Mouse (Mus musculus) forebrain, embryonic 12.5 days (tissue): Measurements from ENCODE around the gene Elfn2. TPM values are rescaled to one million over a fixed set of nuclear protein-coding genes. Genes with fewer than 3 reads are reported as not detected.

Experiments
- ATAC-seq: fragments of 200-750 bp; cut with Nextera tagmentation; 2 replicates; pipeline ENCODE4 v1.8.0; 2017; ENCODE audit warnings: moderate TSS enrichment; ENCODE audit not compliant: low FRiP score
- H3K27ac ChIP-seq: fragments of 300-500 bp; sonication (generic); 2 replicates; pipeline ENCODE4 v1.5.1; 2016; ENCODE audit warnings: mild to moderate bottlenecking
- H3K27me3 ChIP-seq: fragments of 300-500 bp; sonication (generic); 2 replicates; pipeline ENCODE4 v1.6.1; 2016; ENCODE audit warnings: mild to moderate bottlenecking
- H3K36me3 ChIP-seq: fragments of 300-500 bp; sonication (generic); replicated peaks from 2 replicates; pipeline ENCODE4 v1.6.1; 2016; ENCODE audit warnings: mild to moderate bottlenecking
- H3K4me1 ChIP-seq: fragments of 300-500 bp; sonication (generic); 2 replicates; pipeline ENCODE4 v1.6.1; 2016
- H3K4me2 ChIP-seq: fragments of 300-500 bp; sonication (generic); 2 replicates; pipeline ENCODE4 v1.6.1; 2016; ENCODE audit warnings: mild to moderate bottlenecking, moderate library complexity
- H3K4me3 ChIP-seq: fragments of 300-500 bp; sonication (generic); replicated peaks from 2 replicates; pipeline ENCODE4 v1.5.1; 2016; ENCODE audit warnings: mild to moderate bottlenecking
- H3K9ac ChIP-seq: fragments of 300-500 bp; sonication (generic); 2 replicates; pipeline ENCODE4 v1.6.1; 2016; ENCODE audit warnings: mild to moderate bottlenecking
- H3K9me3 ChIP-seq: fragments of 300-500 bp; sonication (generic); 2 replicates; pipeline ENCODE4 v1.6.1; 2016
- WGBS: fragments of 180-500 bp; shearing (Covaris S2); methylation state at CpG from one replicate; pipeline ENCODE4 v1.1.7; 2016; 5-methylcytosine and 5-hydroxymethylcytosine counted together
- polyA plus RNA-seq: library from polyadenylated mRNA; unstranded; fragments of >200 nt; fragmentation: Nextera tagmentation; extraction: Ambion mirVana; gene quantifications from 2 replicates; pipeline ENCODE4 v1.2.1, GENCODE M21; 2016

Elfn2 gene
- polyA plus RNA-seq, 1 experiment from 2014 or later = 1.2 TPM

DNA sequence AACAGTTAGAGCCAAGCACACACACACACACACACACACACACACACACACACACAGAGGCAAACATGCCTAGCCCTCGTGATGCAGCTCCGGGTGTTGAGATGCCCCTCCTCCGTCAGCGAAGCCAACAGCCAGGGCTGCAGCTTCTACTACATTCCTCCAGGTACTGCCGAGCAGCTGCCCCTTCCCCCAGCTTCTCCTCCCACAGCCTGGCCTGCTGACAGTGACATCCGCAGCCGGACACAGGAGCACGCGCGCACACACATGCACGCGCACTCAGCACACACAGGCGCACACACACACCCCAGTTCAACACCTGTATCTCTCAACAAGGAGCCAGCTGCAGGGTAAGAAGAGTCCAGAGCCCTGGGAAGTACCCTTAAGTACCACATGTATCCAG lies 1.6 kb downstream of the Elfn2 start:
- Histone ChIP-seq H3K9me3 (no peaks in the 10 kb centered on the region), H3K27ac (no peak overlapping the region), H3K4me3 (no peak overlapping the region), H3K9ac (no peak overlapping the region), H3K27me3 (peaks cover 89% of the 10 kb centered on the region), H3K4me1 (peaks cover 37% of the 10 kb centered on the region), H3K4me2 (0 out of 2 replicates have a peak overlapping the region, but pooled peaks have one; percentile 1), H3K36me3 (no peaks in the 10 kb centered on the region)
- ATAC-seq = no peak
- 64% methylated on average over 13 of the region's 13 CpGs for WGBS

GRCm38 (mm10) chr15:78715856-78716255 lies 2.7 kb downstream of the Elfn2 start:
- WGBS = 56% methylated on average over 5 of the region's 5 CpGs

GRCm38 (mm10) chr15:78713751-78714150 lies 4.8 kb downstream of the Elfn2 start:
- Histone ChIP-seq H3K36me3 (no peaks in the 10 kb centered on the region), H3K9me3 (no peaks in the 10 kb centered on the region), H3K4me1 (peaks cover 53% of the 10 kb centered on the region), H3K27me3 (peaks cover 87% of the 10 kb centered on the region), H3K9ac (no peak overlapping the region), H3K4me3 (no peak overlapping the region), H3K27ac (no peak overlapping the region), H3K4me2 (no peak overlapping the region)
- 83% methylated on average over 7 of the region's 7 CpGs for WGBS
- no peak for ATAC-seq

More at GRCm38 (mm10) chr15:78715856-78716255, 2.7 kb downstream of the Elfn2 start:
- H3K4me1 ChIP-seq = peaks cover 47% of the 10 kb centered on the region
- H3K4me2 ChIP-seq = no peak overlapping the region
- ATAC-seq = no peak
- no peak overlapping the region for H3K4me3 ChIP-seq
- H3K36me3 ChIP-seq = no peaks in the 10 kb centered on the region
- H3K9ac ChIP-seq = no peak overlapping the region
- H3K27ac ChIP-seq = no peak overlapping the region
- H3K9me3 ChIP-seq = no peaks in the 10 kb centered on the region
- H3K27me3 ChIP-seq = peaks cover 100% of the 10 kb centered on the region

DNA sequence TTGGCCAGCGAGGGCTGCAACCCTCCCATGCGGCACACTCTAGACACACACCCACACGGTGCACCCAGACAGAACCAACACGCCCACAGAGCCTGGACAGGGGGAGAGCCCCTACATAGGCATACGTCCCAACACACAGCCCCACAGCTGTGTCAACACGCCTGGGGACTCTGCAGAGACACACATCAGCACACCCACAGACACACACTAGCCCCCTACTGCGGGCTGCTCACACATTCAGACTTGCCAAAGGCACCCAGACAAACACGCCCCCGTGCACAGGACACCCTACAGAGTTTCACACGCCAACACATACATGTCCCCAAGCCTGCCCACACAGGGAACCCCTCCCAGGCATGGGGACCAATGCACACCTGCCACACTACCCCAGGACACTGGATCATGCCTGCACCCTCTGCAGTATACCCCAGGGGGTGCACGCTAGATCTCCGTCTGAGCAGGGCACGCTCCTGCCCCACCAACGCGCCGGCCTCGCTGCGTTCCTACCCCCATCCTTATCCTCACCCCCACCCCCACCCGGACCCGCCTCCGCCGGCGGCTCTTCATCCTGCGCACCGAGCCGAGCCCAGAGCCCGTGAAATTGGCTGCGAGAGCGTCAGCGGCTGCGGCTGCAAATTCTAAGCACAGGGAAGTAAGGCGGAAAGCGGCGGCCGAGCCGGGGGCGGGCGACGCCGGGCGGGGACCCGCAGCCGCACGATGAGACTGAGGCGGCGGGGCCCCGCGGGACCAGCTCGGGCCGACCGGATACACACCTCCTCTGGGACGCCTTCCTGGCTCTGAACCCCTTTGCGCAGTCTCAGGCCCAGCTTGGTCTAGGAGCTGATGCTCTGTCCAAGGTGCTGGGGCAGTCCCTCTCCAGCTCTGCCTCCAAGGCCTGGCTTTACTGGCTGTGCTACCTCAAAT lies 6.0 kb downstream of the Elfn2 start:
- WGBS = 9% methylated on average over 52 of the region's 53 CpGs
- Histone ChIP-seq H3K4me1 (peaks cover 41% of the 10 kb centered on the region), H3K4me2 (peak overlapping the region; percentile 51), H3K27ac (0 out of 2 replicates have a peak overlapping the region, but pooled peaks have one; percentile 25), H3K9me3 (no peaks in the 10 kb centered on the region), H3K4me3 (peak overlapping the region; percentile 29), H3K9ac (peak overlapping the region; percentile 44), H3K27me3 (peaks cover 82% of the 10 kb centered on the region), H3K36me3 (no peaks in the 10 kb centered on the region)
- ATAC-seq = peak; percentile 25; the same call in 1 of the 2 replicates

- no peak overlapping the region for H3K27ac ChIP-seq
- 71% methylated on average over 7 of the region's 7 CpGs for WGBS
- H3K4me2 ChIP-seq = no peak overlapping the region
- no peak overlapping the region for H3K9ac ChIP-seq
- no peak for ATAC-seq
- H3K36me3 ChIP-seq = no peaks in the 10 kb centered on the region
- H3K4me3 ChIP-seq = no peak overlapping the region
- H3K27me3 ChIP-seq = peaks cover 77% of the 10 kb centered on the region
- H3K4me1 ChIP-seq = peaks cover 40% of the 10 kb centered on the region
- no peaks in the 10 kb centered on the region for H3K9me3 ChIP-seq
These were observed 6.6 kb downstream of the Elfn2 start for GRCm38 (mm10) chr15:78711935-78712334.

DNA sequence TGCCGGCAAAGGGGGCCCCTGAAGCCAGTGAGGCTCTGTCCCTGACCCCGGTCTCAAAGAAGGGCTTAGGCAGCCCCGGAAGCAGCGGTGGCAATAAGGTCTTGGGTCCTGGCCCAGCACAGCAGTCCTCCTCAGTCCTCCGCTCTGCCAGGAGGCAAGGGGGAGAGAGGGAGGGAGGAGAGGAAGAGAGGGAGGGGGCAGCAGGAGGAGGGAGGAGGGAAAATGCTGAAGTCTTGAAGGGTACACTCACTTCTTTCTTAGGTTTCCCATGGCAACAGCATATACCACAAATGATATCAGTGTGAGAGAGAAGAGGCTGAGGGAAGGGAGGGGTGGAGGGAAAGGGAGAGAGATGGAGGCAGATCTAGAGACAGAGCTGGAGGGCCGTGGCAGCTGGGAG lies 7.9 kb downstream of the Elfn2 start:
- 42% methylated on average over 6 of the region's 6 CpGs for WGBS
- Histone ChIP-seq H3K9ac (no peak overlapping the region), H3K27me3 (peaks cover 64% of the 10 kb centered on the region), H3K36me3 (no peaks in the 10 kb centered on the region), H3K4me2 (no peak overlapping the region), H3K9me3 (no peaks in the 10 kb centered on the region), H3K4me1 (peaks cover 40% of the 10 kb centered on the region), H3K27ac (0 out of 2 replicates have a peak overlapping the region, but pooled peaks have one; percentile 22), H3K4me3 (no peak overlapping the region)
- peak; percentile 52 for ATAC-seq

DNA sequence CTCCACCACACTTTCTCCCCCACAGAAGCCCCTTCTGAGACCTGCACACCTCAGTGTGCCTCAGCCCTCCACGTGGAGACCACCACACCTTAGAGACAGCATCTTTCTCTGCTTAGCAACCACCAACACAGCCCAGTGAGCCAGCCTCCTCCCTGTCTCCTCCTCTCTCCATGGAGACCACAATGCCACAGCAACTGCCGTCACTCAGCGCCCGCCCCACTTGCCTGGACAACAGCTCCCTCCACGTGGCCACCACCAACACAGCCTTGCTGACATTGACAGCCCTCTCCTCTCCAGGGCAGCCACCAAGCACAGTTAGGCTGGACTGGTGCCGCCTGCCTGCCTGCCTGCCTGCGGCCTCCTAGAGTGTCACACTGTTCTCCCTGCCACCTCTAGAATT lies 8.8 kb downstream of the Elfn2 start:
- Histone ChIP-seq H3K4me2 (no peak overlapping the region), H3K9me3 (no peaks in the 10 kb centered on the region), H3K9ac (no peak overlapping the region), H3K27ac (0 out of 2 replicates have a peak overlapping the region, but pooled peaks have one; percentile 22), H3K36me3 (no peaks in the 10 kb centered on the region), H3K4me1 (peaks cover 40% of the 10 kb centered on the region), H3K27me3 (peaks cover 56% of the 10 kb centered on the region), H3K4me3 (no peak overlapping the region)
- 18% methylated on average over 7 of the region's 7 CpGs for WGBS
- peak; percentile 70 for ATAC-seq

- Histone ChIP-seq H3K9me3 (no peaks in the 10 kb centered on the region), H3K27ac (no peak overlapping the region), H3K4me3 (no peak overlapping the region), H3K27me3 (peaks cover 32% of the 10 kb centered on the region), H3K4me2 (no peak overlapping the region), H3K9ac (no peak overlapping the region), H3K4me1 (peaks cover 28% of the 10 kb centered on the region), H3K36me3 (no peaks in the 10 kb centered on the region)
- 66% methylated on average over 3 of the region's 3 CpGs for whole genome bisulfite sequencing
- ATAC-seq = no peak
These were observed 11.9 kb downstream of the Elfn2 start for GRCm38 (mm10) chr15:78706630-78707029.

DNA sequence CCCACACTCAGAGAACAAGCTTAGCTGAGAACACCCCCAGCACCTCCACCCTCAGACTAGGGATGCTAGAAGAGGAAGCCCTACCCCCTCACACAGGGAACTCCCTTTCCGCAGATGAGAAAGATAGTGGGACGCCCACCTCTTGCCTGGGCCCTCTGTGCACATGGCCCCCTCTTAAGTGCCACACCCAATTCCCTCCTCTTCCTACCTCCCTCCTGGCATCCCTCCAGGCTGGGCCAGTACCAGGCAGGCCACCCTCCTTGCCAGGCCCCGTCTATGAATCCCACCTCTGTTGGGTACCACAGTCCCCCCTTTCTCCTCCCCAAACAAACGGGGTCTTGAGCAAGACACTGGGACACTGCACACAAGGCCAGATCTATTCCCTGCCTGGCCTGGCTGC lies 13.7 kb downstream of the Elfn2 start:
- Histone ChIP-seq H3K9me3 (no peaks in the 10 kb centered on the region), H3K4me1 (peaks cover 11% of the 10 kb centered on the region), H3K36me3 (no peaks in the 10 kb centered on the region), H3K27ac (no peak overlapping the region), H3K9ac (no peak overlapping the region), H3K4me3 (no peak overlapping the region), H3K4me2 (no peak overlapping the region), H3K27me3 (peaks cover 20% of the 10 kb centered on the region)
- ATAC-seq = no peak
- 68% methylated on average over 4 of the region's 4 CpGs for WGBS

DNA sequence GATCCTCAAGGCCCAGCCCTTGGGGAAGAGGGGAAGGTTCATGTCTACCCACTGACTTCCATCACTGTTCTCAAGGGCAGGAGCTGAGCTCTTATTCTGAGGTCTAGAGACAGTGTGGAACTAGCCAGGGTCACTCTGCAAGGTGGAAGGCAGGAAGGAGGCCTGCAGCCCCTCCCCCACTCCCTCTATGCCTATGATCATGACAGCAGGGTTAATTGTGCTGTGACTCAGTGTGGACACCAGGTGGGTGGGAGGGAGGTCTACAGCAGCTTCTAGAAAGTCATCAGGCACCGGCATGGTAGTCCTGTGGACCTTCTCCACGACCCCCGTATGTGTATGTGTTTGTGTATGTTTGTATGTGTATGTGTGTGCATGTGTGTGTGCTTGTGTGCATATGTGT lies 14.6 kb downstream of the Elfn2 start:
- Histone ChIP-seq H3K4me1 (0 out of 2 replicates have a peak, but pooled peaks cover 3% of the 10 kb centered on the region), H3K27ac (no peak overlapping the region), H3K9ac (no peak overlapping the region), H3K36me3 (no peaks in the 10 kb centered on the region), H3K27me3 (peaks cover 21% of the 10 kb centered on the region), H3K4me3 (no peak overlapping the region), H3K9me3 (no peaks in the 10 kb centered on the region), H3K4me2 (no peak overlapping the region)
- whole genome bisulfite sequencing = 89% methylated on average over 3 of the region's 3 CpGs
- no peak for ATAC-seq

DNA sequence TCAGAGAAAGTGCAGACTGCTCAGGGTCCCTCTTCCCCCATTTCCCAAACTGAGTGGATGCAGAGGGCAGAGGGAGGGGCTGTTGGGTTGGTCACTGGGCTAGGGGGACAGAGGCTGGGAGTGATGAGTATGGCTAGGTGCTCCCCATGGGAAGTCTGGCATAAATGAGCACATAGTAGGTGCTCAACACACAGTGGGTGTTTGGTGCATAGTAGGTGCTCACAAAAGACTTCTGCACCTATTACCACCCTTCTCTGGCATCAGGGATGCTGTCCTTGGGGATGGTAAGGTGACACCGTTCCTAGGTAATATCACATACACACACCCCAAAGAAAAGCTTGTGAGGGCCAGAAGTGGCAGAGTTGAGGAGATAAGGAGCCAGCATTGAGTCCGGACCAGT lies 18.2 kb downstream of the Elfn2 start:
- Histone ChIP-seq H3K9me3 (no peaks in the 10 kb centered on the region), H3K27ac (no peak overlapping the region), H3K36me3 (no peaks in the 10 kb centered on the region), H3K4me1 (peaks cover 22% of the 10 kb centered on the region), H3K9ac (no peak overlapping the region), H3K4me3 (no peak overlapping the region), H3K4me2 (no peak overlapping the region), H3K27me3 (peaks cover 14% of the 10 kb centered on the region; the same call in 1 of the 2 replicates)
- 77% methylated on average over 2 of the region's 2 CpGs for WGBS
- no peak for ATAC-seq

- Histone ChIP-seq H3K9ac (no peak overlapping the region), H3K36me3 (no peaks in the 10 kb centered on the region), H3K9me3 (no peaks in the 10 kb centered on the region), H3K27ac (no peak overlapping the region), H3K4me3 (no peak overlapping the region), H3K27me3 (peaks cover 14% of the 10 kb centered on the region; the same call in 1 of the 2 replicates), H3K4me2 (no peak overlapping the region), H3K4me1 (peaks cover 22% of the 10 kb centered on the region)
- no peak for ATAC-seq
- WGBS = 65% methylated on average over 3 of the region's 3 CpGs
These were observed 19.1 kb downstream of the Elfn2 start for GRCm38 (mm10) chr15:78699513-78699912.
